Mouse (Mus musculus): Measurements from ENCODE around the gene Lrrc28. TPM values are rescaled to one million over a fixed set of nuclear protein-coding genes. Genes with fewer than 3 reads are reported as not detected.
A peak's percentile ranks its signal among the peaks of the same experiment; 100 is the strongest.

Lrrc28 gene
- total RNA-seq, 2 experiments from 2014 or later: 38.7 to 38.9 TPM

- no peak for DNase-seq (ENCODE audit: low spot score in 2 of 2)
These were observed 145.6 kb downstream of the Lrrc28 start for GRCm38 (mm10) chr7:67499516-67499915.

- DNase-seq (ENCODE audit: low spot score in 2 of 2): no peak
These were observed 151.0 kb downstream of the Lrrc28 start for GRCm38 (mm10) chr7:67493795-67494687.

- peak; percentile 74 for DNase-seq (ENCODE audit: low spot score in 2 of 2)
These were observed 157.1 kb downstream of the Lrrc28 start for GRCm38 (mm10) chr7:67487889-67488411.

- DNase-seq (ENCODE audit: low spot score in 2 of 2): no peak
These were observed 157.9 kb downstream of the Lrrc28 start for GRCm38 (mm10) chr7:67486925-67487760.

- no peak for DNase-seq (ENCODE audit: low spot score in 2 of 2)
These were observed 158.7 kb downstream of the Lrrc28 start for GRCm38 (mm10) chr7:67486417-67486816.

- no peak for DNase-seq (ENCODE audit: low spot score in 2 of 2)
These were observed 161.4 kb downstream of the Lrrc28 start for GRCm38 (mm10) chr7:67483698-67484097.

GRCm38 (mm10) chr7:67479576-67480413, 165.3 kb downstream of the Lrrc28 start:
- DNase-seq (ENCODE audit: low spot score in 2 of 2): no peak

GRCm38 (mm10) chr7:67479168-67479567, 165.9 kb downstream of the Lrrc28 start:
- DNase-seq (ENCODE audit: low spot score in 2 of 2): no peak

- no peak for DNase-seq (ENCODE audit: low spot score in 2 of 2)
These were observed 167.1 kb downstream of the Lrrc28 start for GRCm38 (mm10) chr7:67477996-67478395.

GRCm38 (mm10) chr7:67471295-67471694, 173.8 kb downstream of the Lrrc28 start:
- DNase-seq (ENCODE audit: low spot score in 2 of 2): no peak

GRCm38 (mm10) chr7:67468802-67469408, 176.2 kb downstream of the Lrrc28 start:
- no peak for DNase-seq (ENCODE audit: low spot score in 2 of 2)

- no peak for DNase-seq (ENCODE audit: low spot score in 2 of 2)
These were observed 176.9 kb downstream of the Lrrc28 start for GRCm38 (mm10) chr7:67468180-67468579.

DNA sequence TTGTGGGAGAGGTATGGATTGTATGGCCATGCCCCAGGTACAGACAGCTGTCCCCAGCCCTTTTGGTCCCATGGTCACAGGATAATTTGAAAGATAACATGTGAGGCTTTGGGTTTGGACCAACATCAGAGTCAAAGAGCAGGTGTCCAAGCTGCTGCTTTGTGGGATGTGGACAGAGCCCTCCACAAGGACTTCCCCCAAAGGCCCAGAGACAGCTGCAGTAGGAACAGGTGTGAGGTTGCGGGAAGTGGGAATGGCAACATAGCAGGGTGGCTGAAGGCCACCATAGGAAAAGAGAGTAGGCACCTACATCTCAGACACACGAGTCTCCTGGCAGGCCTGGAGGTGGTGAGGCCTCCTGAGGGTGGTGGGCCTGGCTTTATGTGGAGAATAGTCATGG, 178.7 kb downstream of the Lrrc28 start:
- DNase-seq (ENCODE audit: low spot score in 2 of 2): no peak

- DNase-seq (ENCODE audit: low spot score in 2 of 2): no peak
These were observed 180.4 kb downstream of the Lrrc28 start for GRCm38 (mm10) chr7:67464633-67465032.

DNA sequence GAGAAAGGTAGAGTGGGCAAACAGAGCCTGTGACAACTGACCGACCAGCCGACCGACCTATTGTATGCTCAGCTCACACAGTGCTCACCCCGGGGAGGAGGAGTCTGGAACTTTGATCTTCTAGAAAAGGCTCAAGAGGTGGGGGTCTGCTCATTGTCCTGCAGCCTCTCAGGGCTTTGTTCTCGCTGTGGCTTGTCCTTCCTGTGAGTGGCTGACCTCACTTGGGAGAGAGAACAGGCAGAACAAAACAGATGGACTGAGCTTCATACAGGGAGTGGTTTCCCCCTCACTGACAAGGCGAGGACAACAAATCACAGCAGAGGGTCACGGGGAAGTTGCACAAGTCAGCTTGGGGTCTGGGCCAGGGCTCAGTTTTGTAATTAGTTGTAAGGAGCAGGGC, 181.5 kb downstream of the Lrrc28 start:
- no peak for DNase-seq (ENCODE audit: low spot score in 2 of 2)

Other genes with a start within 250 kb of the Lrrc28 start
- 1 to 10 TPM; 8.3 to 9.7 TPM for gene Ttc23, start 2.1 kb upstream of the Lrrc28 start, total RNA-seq (2021)
- 10 to 100 TPM; 23.1 to 24.4 TPM for gene Synm, start 114.5 kb upstream of the Lrrc28 start, total RNA-seq (2021)

Measured in layer of hippocampus, postnatal 14 days (tissue).